Mouse (Mus musculus): ENCODE results near the gene Selenop. TPM values are rescaled to one million over a fixed set of nuclear protein-coding genes. Genes with fewer than 3 reads are reported as not detected.
"Not testable (repeated sequence)": the region's sequence is repeated elsewhere in the genome, so short reads cannot be mapped to it uniquely, and the experiment has no call there.

The Selenop gene
- polyA plus RNA-seq (2015; fragmentation: Nextera tagmentation; extraction: Ambion mirVana): 158 and 163 TPM in 2 replicates

DNA sequence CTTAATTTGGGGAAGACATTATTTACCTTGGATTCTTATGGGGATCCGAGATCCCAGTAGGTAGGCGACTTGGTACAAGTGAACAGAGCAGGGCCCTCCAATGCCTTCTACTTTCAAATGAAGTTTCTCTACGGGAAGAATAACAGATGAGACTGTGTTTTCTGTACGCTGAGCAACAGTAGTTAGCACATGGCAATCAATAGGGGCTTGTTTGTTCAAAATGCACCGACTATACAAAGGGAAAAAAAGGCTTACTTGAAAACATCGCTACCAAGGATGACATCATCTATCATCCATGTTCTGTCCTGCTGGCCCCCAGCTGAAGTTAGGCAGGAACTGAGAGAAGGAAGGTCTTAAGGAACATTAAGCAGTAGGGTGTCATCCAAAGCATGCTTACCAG is at the start of gene Selenop:
Selenop (plus strand) TSS at position 301 of the 400 bp plus-strand sequence.
- H3K4me1 ChIP-seq (ENCODE audit: insufficient read depth, low read length): peaks cover 10% of the 10 kb centered on the region; the same call in 1 of the 2 replicates
- no peak within 1 kb of the TSS for H3K9ac ChIP-seq (replicated peaks; ENCODE audit: low read length)
- no peak within 1 kb of the TSS for H3K4me3 ChIP-seq (ENCODE audit: low read length)
- H3K9me3 ChIP-seq (ENCODE audit: low read length): no peaks in the 10 kb centered on the region
- no peaks in the 10 kb centered on the region for H3K36me3 ChIP-seq (ENCODE audit: insufficient read depth, low read length)
- H3K4me2 ChIP-seq (replicated peaks; ENCODE audit: low read depth, low read length): no peak within 1 kb of the TSS
- 93% methylated on average over 6 of the region's 6 CpGs for WGBS
- H3K27ac ChIP-seq (ENCODE audit: low read length): peak within 1 kb of the TSS; percentile 89
- no peak for ATAC-seq (ENCODE audit: low FRiP score, low TSS enrichment)
- no peaks in the 10 kb centered on the region for H3K27me3 ChIP-seq (ENCODE audit: insufficient read depth, low read length)

DNA sequence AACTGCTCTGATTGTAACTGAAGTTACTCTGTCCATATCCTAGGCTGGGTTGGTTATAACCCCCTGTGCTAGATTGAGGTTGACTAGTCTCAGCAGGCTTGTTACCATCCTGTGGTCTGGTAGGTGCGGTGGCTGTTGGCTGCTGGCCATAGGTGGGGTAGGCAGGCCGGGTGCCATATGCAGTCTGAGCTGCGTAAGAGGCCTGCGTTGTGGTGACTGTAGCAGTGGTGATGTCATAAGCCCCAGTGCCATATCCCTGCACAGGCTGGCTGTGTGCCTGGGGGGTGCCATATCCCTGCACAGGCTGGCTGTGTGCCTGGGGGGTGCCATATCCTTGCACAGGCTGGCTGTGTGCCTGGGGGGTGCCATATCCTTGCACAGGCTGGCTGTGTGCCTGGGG is 49.7 kb upstream of the Selenop start:
- 98% methylated on average over 4 of the region's 4 CpGs for WGBS
- H3K4me3 ChIP-seq (ENCODE audit: low read length); H3K27me3 ChIP-seq (ENCODE audit: insufficient read depth, low read length); H3K4me1 ChIP-seq (ENCODE audit: insufficient read depth, low read length); H3K27ac ChIP-seq (ENCODE audit: low read length); H3K9me3 ChIP-seq (ENCODE audit: low read length); H3K9ac ChIP-seq (replicated peaks; ENCODE audit: low read length); ATAC-seq (ENCODE audit: low FRiP score, low TSS enrichment); H3K4me2 ChIP-seq (replicated peaks; ENCODE audit: low read depth, low read length); H3K36me3 ChIP-seq (ENCODE audit: insufficient read depth, low read length): not testable (repeated sequence)

DNA sequence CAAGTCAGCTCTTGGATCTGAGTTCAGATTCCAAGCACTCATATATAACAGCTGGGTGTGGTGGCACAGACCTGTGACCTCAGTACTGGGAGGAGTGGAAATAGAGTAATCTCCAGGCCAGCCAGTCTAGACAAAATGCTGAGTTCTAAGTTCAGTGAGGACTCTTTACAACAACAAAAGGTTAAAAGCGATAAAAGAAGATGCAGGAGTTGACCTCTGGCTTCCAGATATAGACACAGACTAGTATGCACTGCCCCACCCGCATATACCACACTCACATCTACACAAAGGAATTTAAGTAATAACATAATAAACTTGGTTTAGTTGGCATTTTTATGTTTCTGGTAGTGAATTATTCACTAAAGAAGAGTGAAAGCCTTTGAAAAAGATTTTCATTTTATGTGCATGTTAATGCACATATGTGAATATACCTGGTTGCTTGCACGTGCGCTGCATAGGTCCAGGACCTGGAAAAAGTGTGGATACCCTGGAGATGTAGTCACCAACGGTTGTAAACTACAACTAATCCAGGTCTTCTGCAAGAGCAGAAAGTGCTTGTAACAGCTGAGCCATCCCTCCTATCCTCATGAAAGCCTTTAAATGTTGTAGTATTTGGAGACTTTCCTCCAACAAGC is 45.4 kb upstream of the Selenop start:
- Histone ChIP-seq H3K27me3 (ENCODE audit: insufficient read depth, low read length) (no peaks in the 10 kb centered on the region), H3K27ac (ENCODE audit: low read length) (no peak overlapping the region), H3K9ac (replicated peaks; ENCODE audit: low read length) (no peak overlapping the region), H3K36me3 (ENCODE audit: insufficient read depth, low read length) (no peaks in the 10 kb centered on the region), H3K4me1 (ENCODE audit: insufficient read depth, low read length) (no peaks in the 10 kb centered on the region), H3K9me3 (ENCODE audit: low read length) (no peaks in the 10 kb centered on the region), H3K4me2 (replicated peaks; ENCODE audit: low read depth, low read length) (no peak overlapping the region), H3K4me3 (ENCODE audit: low read length) (no peak overlapping the region)
- 88% methylated on average over 5 of the region's 5 CpGs for WGBS
- no peak for ATAC-seq (ENCODE audit: low FRiP score, low TSS enrichment)

DNA sequence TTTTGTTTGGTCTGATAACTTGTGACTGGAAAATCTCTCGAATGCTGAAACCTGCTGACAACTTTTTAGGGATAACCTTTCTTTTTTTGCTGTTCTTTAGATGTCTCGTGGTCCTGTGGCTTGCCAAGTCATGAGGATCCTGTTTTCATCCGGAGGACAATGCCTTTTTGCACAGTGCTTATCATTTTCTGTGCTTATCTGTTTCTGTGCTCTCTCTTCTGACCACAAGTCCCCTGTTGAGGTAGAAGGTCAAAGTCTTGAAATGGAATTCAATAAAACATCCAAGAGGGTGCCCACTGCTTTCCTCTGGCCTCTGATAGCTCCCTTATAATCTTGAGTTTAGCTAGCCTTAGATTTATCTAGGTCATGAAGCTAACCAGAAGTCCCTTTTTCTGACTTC is 41.8 kb upstream of the Selenop start:
- WGBS: 78% methylated on average over 3 of the region's 3 CpGs
- Histone ChIP-seq H3K4me1 (ENCODE audit: insufficient read depth, low read length) (no peaks in the 10 kb centered on the region), H3K36me3 (ENCODE audit: insufficient read depth, low read length) (no peaks in the 10 kb centered on the region), H3K4me3 (ENCODE audit: low read length) (no peak overlapping the region), H3K9me3 (ENCODE audit: low read length) (no peaks in the 10 kb centered on the region), H3K9ac (replicated peaks; ENCODE audit: low read length) (no peak overlapping the region), H3K4me2 (replicated peaks; ENCODE audit: low read depth, low read length) (no peak overlapping the region), H3K27me3 (ENCODE audit: insufficient read depth, low read length) (no peaks in the 10 kb centered on the region), H3K27ac (ENCODE audit: low read length) (no peak overlapping the region)
- ATAC-seq (ENCODE audit: low FRiP score, low TSS enrichment): no peak

DNA sequence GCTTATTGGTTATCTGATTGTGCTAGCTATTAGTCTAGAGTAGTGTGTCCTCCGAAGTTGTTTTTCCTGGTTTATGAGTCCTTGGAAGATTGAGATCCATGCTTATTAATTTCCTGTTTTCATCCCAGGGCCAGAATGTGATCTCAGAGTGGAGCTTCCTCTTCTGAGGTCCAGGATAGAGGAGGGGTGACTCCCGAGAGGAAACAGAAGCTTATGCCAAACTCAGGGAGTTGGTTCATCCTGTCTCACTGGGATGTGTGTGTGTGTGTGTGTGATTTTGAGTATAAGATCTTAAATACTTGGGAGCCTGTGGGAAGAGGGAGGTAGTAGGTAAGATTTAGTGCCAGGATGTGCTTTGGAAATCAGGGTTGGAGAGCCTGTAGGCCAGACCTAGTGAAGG is 40.2 kb upstream of the Selenop start:
- WGBS: 52% methylated on average over 2 of the region's 2 CpGs
- peak; percentile 42; the same call in 1 of the 2 replicates for ATAC-seq (ENCODE audit: low FRiP score, low TSS enrichment)
- H3K27ac ChIP-seq (ENCODE audit: low read length): no peak overlapping the region

DNA sequence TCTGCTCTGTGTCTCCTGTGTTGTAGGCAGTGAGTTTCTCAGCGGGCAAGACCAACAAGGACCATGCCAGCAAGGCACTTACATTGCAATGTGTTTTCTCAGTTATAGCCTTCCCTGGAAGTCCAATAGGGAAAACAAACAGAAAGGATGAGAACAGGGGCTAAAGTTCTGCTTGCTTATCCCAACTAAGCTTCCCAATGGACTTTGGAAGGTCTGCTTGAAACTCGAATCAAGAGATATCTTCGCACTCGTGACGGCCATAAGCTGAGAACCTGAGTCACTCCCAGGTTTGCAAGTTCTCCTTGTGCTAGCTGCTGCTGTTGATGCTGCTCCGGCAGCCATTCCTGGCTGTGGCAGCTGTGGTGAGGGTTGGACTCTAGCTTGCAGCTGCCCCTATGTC is 39.4 kb upstream of the Selenop start:
- WGBS: 91% methylated on average over 6 of the region's 6 CpGs
- Histone ChIP-seq H3K27ac (ENCODE audit: low read length) (no peak overlapping the region), H3K27me3 (ENCODE audit: insufficient read depth, low read length) (no peaks in the 10 kb centered on the region), H3K9me3 (ENCODE audit: low read length) (no peaks in the 10 kb centered on the region), H3K36me3 (ENCODE audit: insufficient read depth, low read length) (no peaks in the 10 kb centered on the region), H3K4me1 (ENCODE audit: insufficient read depth, low read length) (0 out of 2 replicates have a peak, but pooled peaks cover 6% of the 10 kb centered on the region), H3K4me2 (replicated peaks; ENCODE audit: low read depth, low read length) (no peak overlapping the region), H3K4me3 (ENCODE audit: low read length) (no peak overlapping the region), H3K9ac (replicated peaks; ENCODE audit: low read length) (no peak overlapping the region)
- ATAC-seq (ENCODE audit: low FRiP score, low TSS enrichment): no peak

More for the DNA sequence above, 40.2 kb upstream of the Selenop start:
- no peak overlapping the region for H3K4me3 ChIP-seq (ENCODE audit: low read length)
- no peaks in the 10 kb centered on the region for H3K9me3 ChIP-seq (ENCODE audit: low read length)
- H3K4me2 ChIP-seq (replicated peaks; ENCODE audit: low read depth, low read length): no peak overlapping the region
- H3K27me3 ChIP-seq (ENCODE audit: insufficient read depth, low read length): no peaks in the 10 kb centered on the region
- no peak overlapping the region for H3K9ac ChIP-seq (replicated peaks; ENCODE audit: low read length)
- no peaks in the 10 kb centered on the region for H3K36me3 ChIP-seq (ENCODE audit: insufficient read depth, low read length)
- H3K4me1 ChIP-seq (ENCODE audit: insufficient read depth, low read length): 0 out of 2 replicates have a peak, but pooled peaks cover 6% of the 10 kb centered on the region

DNA sequence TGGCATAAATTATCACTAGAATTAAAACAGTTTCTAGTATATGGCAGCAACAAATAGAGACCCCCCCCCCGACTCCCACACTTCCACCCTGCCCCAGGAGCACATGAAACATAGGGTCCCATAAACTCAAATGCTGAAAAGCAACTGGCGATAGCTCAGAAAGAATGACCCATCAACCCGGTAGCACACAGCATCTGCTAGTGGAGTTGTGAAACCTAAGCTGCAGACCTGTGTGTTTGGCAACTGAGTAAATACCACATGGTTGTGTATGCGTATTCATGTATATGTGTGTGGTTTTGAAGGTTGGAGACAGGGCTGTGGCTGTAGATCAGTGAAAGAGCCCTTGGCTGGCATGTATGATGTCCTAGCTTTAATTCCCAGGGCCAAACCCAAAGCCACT is 37.3 kb upstream of the Selenop start:
- no peak overlapping the region for H3K9ac ChIP-seq (replicated peaks; ENCODE audit: low read length)
- no peak overlapping the region for H3K4me3 ChIP-seq (ENCODE audit: low read length)
- H3K27ac ChIP-seq (ENCODE audit: low read length): no peak overlapping the region
- no peaks in the 10 kb centered on the region for H3K36me3 ChIP-seq (ENCODE audit: insufficient read depth, low read length)
- no peak overlapping the region for H3K4me2 ChIP-seq (replicated peaks; ENCODE audit: low read depth, low read length)
- no peak for ATAC-seq (ENCODE audit: low FRiP score, low TSS enrichment)
- no peaks in the 10 kb centered on the region for H3K27me3 ChIP-seq (ENCODE audit: insufficient read depth, low read length)
- no peaks in the 10 kb centered on the region for H3K9me3 ChIP-seq (ENCODE audit: low read length)
- 0 out of 2 replicates have a peak, but pooled peaks cover 6% of the 10 kb centered on the region for H3K4me1 ChIP-seq (ENCODE audit: insufficient read depth, low read length)
- 68% methylated on average over 4 of the region's 4 CpGs for WGBS

DNA sequence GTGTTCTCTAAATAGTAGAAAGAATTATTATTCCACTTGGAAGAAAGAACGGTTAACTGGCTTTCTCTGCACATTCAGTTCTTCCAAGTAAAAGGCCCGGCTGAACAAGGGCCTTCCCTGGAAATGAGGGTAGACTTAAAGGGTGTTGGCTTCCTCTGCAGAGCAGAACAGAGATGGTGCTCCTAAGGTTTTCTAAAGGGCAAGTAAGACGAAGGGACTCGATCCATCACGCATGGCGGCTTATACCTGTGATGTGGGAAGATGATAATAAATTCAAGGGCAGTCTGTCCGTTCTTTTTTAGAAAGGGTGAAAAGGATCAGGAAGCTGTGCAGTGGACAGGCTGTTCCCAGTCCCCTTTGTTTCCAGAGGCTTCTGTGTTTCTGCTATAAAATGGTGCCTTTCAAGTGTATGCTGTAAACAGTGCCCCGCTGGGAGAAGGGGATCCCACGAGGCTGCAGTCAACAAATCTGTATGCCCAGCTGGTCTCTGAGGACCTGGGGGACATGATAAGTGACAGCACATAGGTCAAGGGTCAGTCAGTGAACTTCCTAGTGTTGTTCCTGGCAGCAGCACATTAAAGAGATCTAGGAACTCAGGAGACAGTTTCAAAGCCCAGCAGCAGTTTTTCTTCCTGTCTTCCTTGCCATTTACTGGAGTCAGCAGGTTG is 36.0 kb upstream of the Selenop start:
- no peaks in the 10 kb centered on the region for H3K36me3 ChIP-seq (ENCODE audit: insufficient read depth, low read length)
- WGBS: 12% methylated on average over 9 of the region's 9 CpGs
- H3K27me3 ChIP-seq (ENCODE audit: insufficient read depth, low read length): no peaks in the 10 kb centered on the region
- H3K27ac ChIP-seq (ENCODE audit: low read length): peak overlapping the region; percentile 46; the same call in 1 of the 2 replicates
- no peaks in the 10 kb centered on the region for H3K9me3 ChIP-seq (ENCODE audit: low read length)
- no peak overlapping the region for H3K4me3 ChIP-seq (ENCODE audit: low read length)
- H3K4me2 ChIP-seq (replicated peaks; ENCODE audit: low read depth, low read length): no peak overlapping the region
- peak; percentile 74; the same call in 1 of the 2 replicates for ATAC-seq (ENCODE audit: low FRiP score, low TSS enrichment)
- 0 out of 2 replicates have a peak overlapping the region, but pooled peaks have one; percentile 22 for H3K9ac ChIP-seq (replicated peaks; ENCODE audit: low read length)
- H3K4me1 ChIP-seq (ENCODE audit: insufficient read depth, low read length): 0 out of 2 replicates have a peak, but pooled peaks cover 6% of the 10 kb centered on the region

DNA sequence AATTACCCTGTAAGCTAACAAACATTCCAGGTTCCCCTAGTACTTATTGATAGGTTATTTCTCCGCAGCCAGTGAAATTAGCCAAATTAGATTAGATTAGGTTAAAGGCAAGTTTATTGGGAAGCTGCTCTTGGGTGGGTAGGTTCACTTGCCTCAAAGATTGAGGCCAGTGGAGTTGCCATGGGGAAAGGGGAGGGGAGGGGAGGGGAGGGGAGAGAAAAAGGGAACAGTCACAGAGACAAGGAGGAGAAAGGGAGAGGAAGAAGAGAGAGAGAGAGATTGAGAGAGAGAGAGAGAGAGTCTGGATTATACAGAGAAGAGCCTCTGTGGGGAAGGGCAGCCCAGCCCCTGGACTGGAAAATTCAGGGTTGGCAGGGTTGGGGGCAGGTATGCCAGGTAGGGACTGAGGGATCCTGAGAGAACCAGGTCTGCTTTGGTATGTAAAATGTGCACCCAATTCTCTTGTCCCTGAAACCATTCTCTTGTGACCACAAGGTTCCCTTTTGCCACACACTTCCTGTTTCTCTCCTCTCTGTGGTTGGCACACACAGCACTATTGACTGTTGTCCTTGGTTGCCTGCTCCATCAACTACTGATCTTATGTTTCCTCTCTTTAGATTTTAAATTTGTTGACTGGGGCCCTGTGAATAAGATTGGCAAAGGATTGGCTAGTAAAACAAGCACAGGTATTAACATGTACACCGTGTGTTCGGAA is 34.4 kb upstream of the Selenop start:
- Histone ChIP-seq H3K9ac (replicated peaks; ENCODE audit: low read length) (no peak overlapping the region), H3K4me2 (replicated peaks; ENCODE audit: low read depth, low read length) (no peak overlapping the region), H3K27ac (ENCODE audit: low read length) (no peak overlapping the region), H3K36me3 (ENCODE audit: insufficient read depth, low read length) (no peaks in the 10 kb centered on the region), H3K4me1 (ENCODE audit: insufficient read depth, low read length) (0 out of 2 replicates have a peak, but pooled peaks cover 6% of the 10 kb centered on the region), H3K27me3 (ENCODE audit: insufficient read depth, low read length) (no peaks in the 10 kb centered on the region), H3K9me3 (ENCODE audit: low read length) (no peaks in the 10 kb centered on the region), H3K4me3 (ENCODE audit: low read length) (no peak overlapping the region)
- ATAC-seq (ENCODE audit: low FRiP score, low TSS enrichment): no peak
- WGBS: 88% methylated on average over 3 of the region's 3 CpGs

Measured in kidney, embryonic 16.5 days (tissue).